Mouse (Mus musculus): ENCODE data around the gene Gm10570.

- TF ChIP-seq CTCF (IDR thresholded peaks at IDR 0.05; ENCODE audit: low read depth) (no peak), EP300 (IDR thresholded peaks at IDR 0.05; ENCODE audit: low read depth) (no peak)
These were observed 24.6 kb downstream of the Gm10570 start for GRCm38 (mm10) chr4:130283826-130284225.

All from heart, postnatal 0 days (tissue).